Mouse (Mus musculus) limb, embryonic 14.5 days (tissue): Measurements from ENCODE around the gene Ppif. TPM values are rescaled to one million over a fixed set of nuclear protein-coding genes. Genes with fewer than 3 reads are reported as not detected.

Experiments
- ATAC-seq: fragments of 200-750 bp; cut with Nextera tagmentation; 2 replicates; pipeline ENCODE4 v1.8.0; 2017; ENCODE audit warnings: low read depth, moderate number of reproducible peaks, moderate TSS enrichment; ENCODE audit not compliant: low FRiP score
- DNase-seq: peaks from one replicate; pipeline ENCODE4 v3.0.0-alpha.2; 2015; ENCODE audit warnings: low spot score
- H3K27ac ChIP-seq: fragments of 300-500 bp; sonication (generic); replicated peaks from 2 replicates; pipeline ENCODE4 v1.5.1; 2014; ENCODE audit warnings: low read depth, mild to moderate bottlenecking, low read length, moderate library complexity, mixed read lengths
- H3K27me3 ChIP-seq: fragments of 300-500 bp; sonication (generic); 2 replicates; pipeline ENCODE4 v1.6.1; 2014; ENCODE audit warnings: low read length, mixed read lengths; ENCODE audit not compliant: control insufficient read depth, insufficient read depth
- H3K36me3 ChIP-seq: fragments of 300-500 bp; sonication (generic); 2 replicates; pipeline ENCODE4 v1.6.1; 2014; ENCODE audit warnings: mild to moderate bottlenecking, low read length, moderate library complexity, mixed read lengths; ENCODE audit not compliant: control insufficient read depth, insufficient read depth
- H3K4me1 ChIP-seq: fragments of 300-500 bp; sonication (generic); 2 replicates; pipeline ENCODE4 v1.6.1; 2014; ENCODE audit warnings: antibody characterized with exemption, low read length, mixed read lengths; ENCODE audit not compliant: control insufficient read depth, insufficient read depth
- H3K4me2 ChIP-seq: fragments of 300-500 bp; sonication (generic); replicated peaks from 2 replicates; pipeline ENCODE4 v1.6.1; 2014; ENCODE audit warnings: low read depth, mild to moderate bottlenecking, low read length, moderate library complexity; ENCODE audit not compliant: severe bottlenecking
- H3K4me3 ChIP-seq: fragments of 300-500 bp; sonication (generic); replicated peaks from 2 replicates; pipeline ENCODE4 v1.5.1; 2014; ENCODE audit warnings: low read length
- H3K9ac ChIP-seq: fragments of 300-500 bp; sonication (generic); 2 replicates; pipeline ENCODE4 v1.6.1; 2014; ENCODE audit warnings: mild to moderate bottlenecking, low read depth, low read length, moderate library complexity; ENCODE audit not compliant: severe bottlenecking
- H3K9me3 ChIP-seq: fragments of 300-500 bp; sonication (generic); 2 replicates; pipeline ENCODE4 v1.6.1; 2016; ENCODE audit warnings: low read length; ENCODE audit not compliant: control insufficient read depth
- POLR2A ChIP-seq: fragments of 200-500 bp; IDR thresholded peaks from 2 replicates; pipeline ENCODE4 v1.8.0; 2012; ENCODE audit warnings: inconsistent platforms, mild to moderate bottlenecking, moderate library complexity, borderline replicate concordance; ENCODE audit not compliant: insufficient read depth, insufficient read length; ENCODE audit errors: extremely low read depth
- WGBS: fragments of 180-500 bp; shearing (Covaris S2); extraction: QIAGEN DNeasy Blood & Tissue Kit; methylation state at CpG from one replicate; pipeline ENCODE4 v1.1.7; 2014; 5-methylcytosine and 5-hydroxymethylcytosine counted together
- polyA plus RNA-seq, 2 experiments: library from polyadenylated mRNA; depleted of rRNA in 1 of 2; stranded (reverse) in 1 of 2; unstranded in 1 of 2; fragments of >200 nt; fragmentation: Nextera tagmentation in 1 of 2; extraction: Ambion mirVana in 1 of 2; gene quantifications; 2 replicates each; pipeline versions ENCODE4 v1.2.1 to v1.2.3; 2012 to 2014

Gene Ppif
- polyA plus RNA-seq, 2 experiments = 28.9 to 67.1 TPM

DNA sequence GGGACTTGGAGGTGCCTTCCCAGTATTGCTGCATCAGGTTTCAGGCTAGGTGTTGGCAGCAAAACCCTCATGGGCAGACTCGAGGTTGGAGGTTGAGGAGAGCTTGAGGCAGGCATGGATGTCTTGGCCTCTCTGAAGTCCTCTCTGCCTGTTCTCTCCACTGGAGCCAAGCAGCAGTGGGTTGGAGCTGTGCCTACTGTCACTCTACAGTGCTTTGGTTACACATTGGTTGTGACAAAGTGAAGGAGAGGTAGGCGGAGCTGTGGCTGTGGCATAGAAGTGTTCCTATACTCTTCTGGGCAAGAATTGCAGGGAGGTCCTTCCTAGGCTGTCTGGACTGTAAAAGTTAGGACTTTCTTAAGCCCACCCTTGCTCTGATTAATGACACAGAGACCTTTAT is 2.4 kb downstream of the Ppif start:
- Histone ChIP-seq H3K36me3 (peaks cover 43% of the 10 kb centered on the region), H3K27ac (no peak overlapping the region), H3K4me2 (no peak overlapping the region), H3K9me3 (no peaks in the 10 kb centered on the region), H3K9ac (no peak overlapping the region), H3K4me3 (no peak overlapping the region), H3K4me1 (peaks cover 19% of the 10 kb centered on the region), H3K27me3 (no peaks in the 10 kb centered on the region)
- WGBS = 54% methylated on average over 2 of the region's 2 CpGs
- TF ChIP-seq POLR2A = no peak
- no peak for DNase-seq
- ATAC-seq = no peak

DNA sequence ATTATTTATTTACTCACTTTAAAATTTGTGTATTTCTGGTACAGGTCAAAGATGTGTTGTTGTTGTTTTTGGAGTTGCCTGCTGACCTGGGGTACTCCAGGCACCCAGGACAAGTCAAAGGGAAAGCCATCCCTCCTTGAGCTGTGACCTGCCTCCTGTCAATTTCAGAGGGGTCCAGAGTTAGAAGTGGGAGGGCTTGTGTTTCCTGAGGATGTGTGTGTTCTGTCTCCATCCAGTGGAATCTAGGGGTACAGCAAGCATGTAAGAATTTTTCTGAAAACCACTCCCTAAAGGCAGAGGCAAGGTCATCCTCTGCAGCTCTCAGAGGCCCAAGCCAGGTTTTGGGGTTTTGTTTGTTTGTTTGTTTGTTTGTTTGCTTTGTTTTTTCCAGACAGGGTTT is 8.0 kb downstream of the Ppif start:
- Histone ChIP-seq H3K9me3 (no peaks in the 10 kb centered on the region), H3K4me1 (no peaks in the 10 kb centered on the region), H3K27ac (no peak overlapping the region), H3K27me3 (no peaks in the 10 kb centered on the region), H3K4me2 (no peak overlapping the region), H3K36me3 (peaks cover 36% of the 10 kb centered on the region), H3K4me3 (no peak overlapping the region), H3K9ac (no peak overlapping the region)
- TF ChIP-seq POLR2A = no peak
- DNase-seq (peak; percentile 44), ATAC-seq (peak; percentile 24; the same call in 1 of the 2 replicates)

DNA sequence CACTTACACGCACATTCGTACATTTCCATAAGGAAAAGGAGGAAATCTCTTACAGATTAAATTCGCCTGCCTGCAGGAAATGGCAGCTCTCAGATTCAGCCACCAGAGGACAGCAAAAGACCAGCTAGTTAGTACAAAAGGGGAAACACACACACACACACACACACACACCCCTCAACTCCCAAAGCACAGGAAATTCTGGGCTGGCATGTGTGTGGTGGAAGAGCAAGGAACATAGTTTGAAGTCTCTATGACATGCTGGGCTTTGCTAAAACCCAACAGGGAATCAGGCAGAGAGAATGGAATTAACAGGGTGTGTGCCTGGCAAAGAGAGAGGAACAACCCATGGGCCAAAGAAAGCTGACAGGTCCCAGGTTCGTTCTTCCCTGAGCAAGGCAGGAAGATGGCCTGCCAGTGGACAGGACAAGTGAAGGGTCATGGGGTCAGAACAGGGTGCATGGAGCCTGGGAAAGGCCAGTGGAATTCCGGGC is 13.8 kb downstream of the Ppif start:
- Histone ChIP-seq H3K27me3 (no peaks in the 10 kb centered on the region), H3K9ac (no peak overlapping the region), H3K4me1 (peaks cover 28% of the 10 kb centered on the region), H3K4me2 (no peak overlapping the region), H3K27ac (no peak overlapping the region; the same call in 1 of the 2 replicates), H3K9me3 (no peaks in the 10 kb centered on the region), H3K4me3 (no peak overlapping the region), H3K36me3 (peaks cover 6% of the 10 kb centered on the region)
- ATAC-seq (0 out of 2 replicates have a peak, but pooled peaks have one; percentile 24), DNase-seq (peak; percentile 86)
- no peak for TF ChIP-seq POLR2A
- WGBS = 58% methylated on average over 5 of the region's 5 CpGs

DNA sequence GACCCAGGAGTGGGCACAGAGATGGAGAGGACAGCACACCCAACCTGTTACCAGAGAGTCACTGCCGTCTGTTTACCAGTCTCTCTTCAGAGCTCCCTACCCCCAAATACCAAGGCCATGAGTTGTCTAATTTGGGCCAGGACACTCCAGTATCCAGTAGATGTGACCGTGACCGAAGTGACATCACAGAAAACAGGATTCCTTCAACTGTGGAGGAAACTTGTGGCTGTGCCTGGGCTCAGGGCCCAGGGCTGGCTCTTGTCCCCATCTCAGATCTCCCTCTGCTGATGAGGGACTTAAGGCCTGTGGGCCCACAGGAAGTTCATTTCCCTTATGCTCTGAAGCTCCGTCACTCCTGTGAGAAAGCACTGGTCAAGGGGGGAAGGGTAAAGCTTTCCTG is 14.5 kb downstream of the Ppif start:
- TF ChIP-seq POLR2A = no peak
- Histone ChIP-seq H3K9me3 (no peaks in the 10 kb centered on the region), H3K27me3 (no peaks in the 10 kb centered on the region), H3K4me3 (no peak overlapping the region), H3K36me3 (peaks cover 6% of the 10 kb centered on the region), H3K27ac (peak overlapping the region; percentile 48; the same call in 1 of the 2 replicates), H3K4me2 (no peak overlapping the region), H3K4me1 (peaks cover 28% of the 10 kb centered on the region), H3K9ac (no peak overlapping the region)
- WGBS = 60% methylated on average over 4 of the region's 4 CpGs
- no peak for ATAC-seq
- DNase-seq = peak; percentile 27

DNA sequence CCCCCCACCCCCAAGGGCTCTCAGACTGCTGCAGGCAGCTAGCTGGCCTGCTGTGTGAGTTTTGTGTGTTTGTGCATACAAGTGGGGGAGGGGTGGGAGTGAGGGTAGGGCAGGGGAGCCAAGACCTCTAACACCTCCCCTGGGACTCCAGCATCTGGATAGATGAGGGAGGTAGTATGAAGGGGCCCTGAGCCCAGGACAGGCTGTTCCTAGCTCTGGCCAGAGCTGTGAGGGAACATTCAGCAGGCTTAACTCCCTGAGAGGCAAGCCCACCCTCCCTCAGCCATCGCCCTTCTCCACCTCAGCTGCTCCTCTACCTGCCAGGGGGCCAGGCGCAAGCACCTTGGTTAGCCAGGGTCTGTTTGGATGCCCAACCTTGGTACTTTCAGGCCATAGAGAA is 15.0 kb downstream of the Ppif start:
- ATAC-seq = no peak
- H3K4me3 ChIP-seq = no peak overlapping the region
- peaks cover 9% of the 10 kb centered on the region for H3K36me3 ChIP-seq
- H3K27ac ChIP-seq = peak overlapping the region; percentile 48; the same call in 1 of the 2 replicates
- no peak overlapping the region for H3K9ac ChIP-seq
- H3K4me2 ChIP-seq = no peak overlapping the region
- H3K4me1 ChIP-seq = peaks cover 28% of the 10 kb centered on the region
- WGBS = 82% methylated on average over 2 of the region's 2 CpGs
- H3K9me3 ChIP-seq = no peaks in the 10 kb centered on the region
- DNase-seq = no peak
- H3K27me3 ChIP-seq = no peaks in the 10 kb centered on the region
- TF ChIP-seq POLR2A = no peak

DNA sequence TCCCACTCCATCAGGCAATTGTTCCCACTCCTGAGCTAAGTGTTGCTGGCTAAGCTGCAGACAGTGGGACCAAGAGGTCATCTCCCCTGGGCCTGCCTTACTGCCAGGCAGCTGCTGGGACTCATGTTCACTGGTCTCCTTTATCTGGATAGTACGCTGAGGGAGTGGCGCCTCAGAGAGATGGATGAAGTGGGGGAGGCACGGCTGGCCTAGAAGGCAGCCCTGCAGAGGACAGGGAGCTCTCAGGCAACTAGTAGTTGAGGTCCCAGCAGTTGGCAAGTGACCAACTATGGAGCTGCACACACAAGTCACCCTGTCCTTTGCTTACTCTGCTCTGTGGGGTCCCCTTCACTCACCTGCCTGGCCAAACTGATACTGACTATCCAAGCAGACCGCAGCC is 16.1 kb downstream of the Ppif start:
- H3K27me3 ChIP-seq = no peaks in the 10 kb centered on the region
- peaks cover 21% of the 10 kb centered on the region for H3K36me3 ChIP-seq
- no peak overlapping the region for H3K4me2 ChIP-seq
- 77% methylated on average over 4 of the region's 4 CpGs for WGBS
- no peak for ATAC-seq
- TF ChIP-seq POLR2A = no peak
- no peaks in the 10 kb centered on the region for H3K9me3 ChIP-seq
- no peak overlapping the region for H3K27ac ChIP-seq
- H3K4me1 ChIP-seq = peaks cover 28% of the 10 kb centered on the region
- H3K4me3 ChIP-seq = no peak overlapping the region
- no peak overlapping the region for H3K9ac ChIP-seq
- DNase-seq = no peak
